Mouse (Mus musculus) lung, postnatal 0 days (tissue): ENCODE results near the gene Igfn1. TPM values are rescaled to one million over a fixed set of nuclear protein-coding genes. Genes with fewer than 3 reads are reported as not detected.

Experiments
- ATAC-seq: fragments of 200-750 bp; cut with Nextera tagmentation; 2 replicates; pipeline ENCODE4 v1.8.0; 2017; ENCODE audit warnings: moderate library complexity
- DNase-seq: peaks from one replicate; pipeline ENCODE4 v3.0.0-alpha.2; 2016; ENCODE audit warnings: low spot score
- H3K27ac ChIP-seq: fragments of 300-500 bp; sonication (generic); 2 replicates; pipeline ENCODE4 v1.5.1; 2014; ENCODE audit warnings: antibody characterized with exemption, mild to moderate bottlenecking, low read length, mixed read lengths
- H3K27me3 ChIP-seq: fragments of 300-500 bp; sonication (generic); replicated peaks from 2 replicates; pipeline ENCODE4 v1.6.1; 2014; ENCODE audit warnings: low read length, mixed read lengths; ENCODE audit not compliant: insufficient read depth
- H3K36me3 ChIP-seq: fragments of 300-500 bp; sonication (generic); 2 replicates; pipeline ENCODE4 v1.6.1; 2014; ENCODE audit warnings: low read length, mixed read lengths; ENCODE audit not compliant: insufficient read depth
- H3K4me1 ChIP-seq: fragments of 300-500 bp; sonication (generic); 2 replicates; pipeline ENCODE4 v1.6.1; 2014; ENCODE audit warnings: antibody characterized with exemption, low read depth, low read length, mixed read lengths; ENCODE audit not compliant: insufficient read depth
- H3K4me2 ChIP-seq: fragments of 300-500 bp; sonication (generic); replicated peaks from 2 replicates; pipeline ENCODE4 v1.6.1; 2014; ENCODE audit warnings: low read depth, mild to moderate bottlenecking, low read length, moderate library complexity, mixed read lengths
- H3K4me3 ChIP-seq: fragments of 300-500 bp; sonication (generic); 2 replicates; pipeline ENCODE4 v1.5.1; 2014; ENCODE audit warnings: low read depth, low read length
- H3K9ac ChIP-seq: fragments of 300-500 bp; sonication (generic); replicated peaks from 2 replicates; pipeline ENCODE4 v1.6.1; 2014; ENCODE audit warnings: low read depth, mild to moderate bottlenecking
- H3K9me3 ChIP-seq: fragments of 300-500 bp; sonication (generic); 2 replicates; pipeline ENCODE4 v1.6.1; 2016; ENCODE audit warnings: low read length, mixed read lengths
- CTCF ChIP-seq: IDR thresholded peaks from 2 replicates; pipeline ENCODE4 v1.5.1; 2016; ENCODE audit warnings: antibody characterized with exemption, mild to moderate bottlenecking
- EP300 ChIP-seq: IDR thresholded peaks from 2 replicates; pipeline ENCODE4 v1.6.1; 2016; ENCODE audit warnings: antibody characterized with exemption, mild to moderate bottlenecking, control low read depth
- WGBS: fragments of 180-500 bp; shearing (Covaris S2); extraction: QIAGEN DNeasy Blood & Tissue Kit; methylation state at CpG from one replicate; pipeline ENCODE4 v1.1.7; 2014; 5-methylcytosine and 5-hydroxymethylcytosine counted together
- polyA plus RNA-seq: library from polyadenylated mRNA; unstranded; fragments of >200 nt; fragmentation: Nextera tagmentation; extraction: Ambion mirVana; gene quantifications from 2 replicates; pipeline ENCODE4 v1.2.1, GENCODE M21; 2015

The Igfn1 gene
- polyA plus RNA-seq, 1 experiment from 2014 or later = not detected

GRCm38 (mm10) chr1:136014796-136015502 is 8.8 kb upstream of the Igfn1 start:
- Histone ChIP-seq H3K9me3 (no peaks in the 10 kb centered on the region), H3K4me3 (no peak overlapping the region), H3K4me1 (no peaks in the 10 kb centered on the region; the same call in 1 of the 2 replicates), H3K9ac (no peak overlapping the region), H3K27ac (no peak overlapping the region), H3K4me2 (no peak overlapping the region), H3K27me3 (no peaks in the 10 kb centered on the region), H3K36me3 (no peaks in the 10 kb centered on the region)
- WGBS = 41% methylated on average over 2 of the region's 2 CpGs
- ATAC-seq = no peak
- no peak for DNase-seq
- TF ChIP-seq EP300 = no peak
- TF ChIP-seq CTCF = no peak

DNA sequence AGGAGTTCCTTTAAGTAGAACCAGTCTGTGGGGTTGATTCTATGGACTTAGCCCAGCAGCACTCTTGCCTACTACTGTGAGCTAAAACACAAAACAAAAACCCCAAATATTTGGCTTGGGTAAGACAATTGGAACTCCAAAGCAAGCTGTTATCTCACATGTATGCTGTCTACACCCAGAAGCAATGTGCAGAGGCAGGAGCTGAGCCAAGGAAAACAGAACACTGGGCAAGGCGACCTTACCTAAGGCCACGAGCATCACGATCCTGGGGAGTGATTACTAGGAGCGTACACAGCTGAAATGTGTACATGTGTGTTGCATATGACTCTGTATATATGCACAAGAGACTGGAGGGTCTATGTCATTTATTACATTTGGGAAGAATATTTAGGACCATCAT is 7.4 kb upstream of the Igfn1 start:
- 65% methylated on average over 4 of the region's 4 CpGs for WGBS
- no peaks in the 10 kb centered on the region for H3K27me3 ChIP-seq
- DNase-seq = no peak
- no peak overlapping the region for H3K4me2 ChIP-seq
- no peak overlapping the region for H3K9ac ChIP-seq
- no peak for TF ChIP-seq EP300
- TF ChIP-seq CTCF = no peak
- no peaks in the 10 kb centered on the region for H3K9me3 ChIP-seq
- H3K4me3 ChIP-seq = no peak overlapping the region
- no peaks in the 10 kb centered on the region for H3K36me3 ChIP-seq
- no peak for ATAC-seq
- no peaks in the 10 kb centered on the region; the same call in 1 of the 2 replicates for H3K4me1 ChIP-seq
- no peak overlapping the region for H3K27ac ChIP-seq

DNA sequence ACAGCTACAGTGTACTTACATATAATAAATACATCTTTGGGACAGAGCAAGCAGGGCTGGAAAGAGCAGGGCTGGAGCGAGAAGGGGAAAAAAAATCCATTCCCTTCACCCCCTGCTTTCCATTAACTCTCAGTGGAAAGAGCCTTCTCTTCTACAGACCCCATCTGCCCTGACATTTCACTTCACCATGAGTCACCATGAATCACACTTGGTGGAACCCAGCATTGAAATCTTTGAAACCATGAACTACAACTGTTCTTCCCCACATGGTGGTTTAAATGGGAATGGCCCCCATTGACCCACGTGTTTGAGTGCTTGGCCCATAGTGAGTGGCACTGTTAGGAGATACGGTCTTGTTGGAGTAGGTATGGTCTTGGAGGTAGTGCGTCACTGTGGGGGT is 4.1 kb upstream of the Igfn1 start:
- WGBS = 91% methylated on average over 4 of the region's 4 CpGs
- H3K36me3 ChIP-seq = no peaks in the 10 kb centered on the region
- no peak for TF ChIP-seq EP300
- TF ChIP-seq CTCF = no peak
- ATAC-seq (no peak), DNase-seq (no peak)
- H3K27me3 ChIP-seq = no peaks in the 10 kb centered on the region
- no peak overlapping the region for H3K27ac ChIP-seq
- H3K9me3 ChIP-seq = no peaks in the 10 kb centered on the region
- no peak overlapping the region for H3K4me3 ChIP-seq
- H3K9ac ChIP-seq = no peak overlapping the region
- H3K4me1 ChIP-seq = no peaks in the 10 kb centered on the region
- H3K4me2 ChIP-seq = no peak overlapping the region

DNA sequence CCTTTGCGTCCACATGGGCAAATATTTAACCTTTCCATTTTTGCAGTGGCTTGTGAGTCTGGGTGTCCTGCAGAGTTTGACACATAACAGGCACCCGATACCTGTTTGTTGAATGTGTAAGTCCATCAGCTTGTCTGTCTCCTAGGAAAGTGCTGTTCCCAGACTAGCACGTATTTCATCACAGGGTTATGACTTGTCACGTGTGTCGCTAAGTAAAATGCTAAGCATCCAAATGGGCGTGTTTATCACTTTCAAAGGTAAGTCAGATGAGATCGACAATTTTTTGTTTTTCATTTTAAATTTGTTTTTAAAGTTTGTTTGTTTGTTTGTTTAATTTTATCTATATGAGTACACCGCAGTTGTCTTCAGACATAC is 2.0 kb upstream of the Igfn1 start:
- Histone ChIP-seq H3K9ac (no peak overlapping the region), H3K27ac (no peak overlapping the region), H3K4me1 (no peaks in the 10 kb centered on the region), H3K27me3 (no peaks in the 10 kb centered on the region), H3K4me2 (peak overlapping the region; percentile 58), H3K4me3 (peak overlapping the region; percentile 41), H3K36me3 (no peaks in the 10 kb centered on the region), H3K9me3 (no peaks in the 10 kb centered on the region)
- peak; percentile 47 for ATAC-seq
- TF ChIP-seq EP300 (no peak), CTCF (no peak)
- DNase-seq = no peak
- 18% methylated on average over 8 of the region's 8 CpGs for WGBS

DNA sequence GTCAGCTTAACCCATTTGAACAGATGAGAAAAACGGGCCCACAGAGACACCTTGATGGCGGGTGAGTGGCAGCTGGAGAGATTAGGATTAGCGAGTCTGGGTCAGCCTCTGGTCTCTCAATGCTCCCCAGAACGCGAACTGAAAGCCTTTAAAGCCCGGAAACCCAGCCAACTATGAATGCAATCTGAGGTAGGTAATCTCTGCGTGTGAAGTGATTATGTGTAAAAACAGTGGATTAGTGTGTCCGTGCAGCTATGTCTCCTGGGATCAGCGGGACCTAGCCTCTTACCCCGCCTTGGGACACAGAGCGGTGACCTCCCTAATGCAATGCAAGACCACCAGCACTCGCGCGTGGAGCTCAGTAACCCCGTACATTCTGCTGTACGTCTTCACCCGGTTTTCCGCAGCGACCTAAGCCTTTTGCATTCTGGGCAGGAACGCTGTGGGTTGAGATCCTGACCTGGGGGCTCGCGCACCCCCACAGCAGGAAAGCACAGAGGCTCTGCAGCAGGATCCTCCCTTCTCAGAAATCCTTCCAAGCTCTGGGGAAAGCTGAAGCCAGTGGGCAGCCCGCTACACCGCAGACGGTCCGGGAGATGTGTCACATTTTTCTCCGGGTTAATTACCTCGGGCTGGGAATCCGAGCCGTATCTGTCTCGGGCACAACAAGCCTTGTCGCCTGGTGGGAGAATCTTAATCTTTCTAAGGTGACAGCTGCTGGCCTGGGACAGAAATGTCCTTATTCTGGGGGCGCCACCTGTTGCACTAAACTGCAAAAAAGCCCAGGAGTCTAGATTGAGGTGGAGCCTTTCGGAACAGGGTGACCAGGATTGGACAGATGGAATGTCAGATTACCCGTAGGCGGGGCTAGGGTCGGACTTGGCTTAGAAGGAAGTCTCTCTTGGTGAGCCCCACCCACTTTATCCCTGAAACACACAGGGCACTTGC is 1.3 kb upstream of the Igfn1 start, which contains the start of gene Tmem9:
Gene Tmem9, plus strand, starts transcription at position 940 of the 948 bp plus-strand sequence.
- H3K4me2 ChIP-seq = peak within 1 kb of the TSS; percentile 58
- ATAC-seq = peak; percentile 97
- no peaks in the 10 kb centered on the region for H3K9me3 ChIP-seq
- peak; percentile 91 for DNase-seq
- H3K36me3 ChIP-seq = no peaks in the 10 kb centered on the region
- TF ChIP-seq CTCF = peak; percentile 18; the same call in 1 of the 2 replicates
- TF ChIP-seq EP300 = no peak
- WGBS = 3% methylated on average over 37 of the region's 37 CpGs
- no peaks in the 10 kb centered on the region for H3K4me1 ChIP-seq
- no peak within 1 kb of the TSS for H3K27ac ChIP-seq
- no peak within 1 kb of the TSS for H3K9ac ChIP-seq
- H3K27me3 ChIP-seq = no peaks in the 10 kb centered on the region
- peak within 1 kb of the TSS; percentile 41 for H3K4me3 ChIP-seq

GRCm38 (mm10) chr1:136001438-136001837 is 4.7 kb downstream of the Igfn1 start:
- H3K9ac ChIP-seq = no peak overlapping the region
- no peak overlapping the region for H3K4me2 ChIP-seq
- H3K9me3 ChIP-seq = no peaks in the 10 kb centered on the region
- H3K4me3 ChIP-seq = no peak overlapping the region
- ATAC-seq = peak; percentile 68
- peak; percentile 48 for DNase-seq
- no peak for TF ChIP-seq EP300
- no peak for TF ChIP-seq CTCF
- no peak overlapping the region for H3K27ac ChIP-seq
- no peaks in the 10 kb centered on the region for H3K4me1 ChIP-seq
- WGBS = 69% methylated on average over 2 of the region's 2 CpGs
- no peaks in the 10 kb centered on the region for H3K27me3 ChIP-seq
- no peaks in the 10 kb centered on the region for H3K36me3 ChIP-seq
